Mouse (Mus musculus) heart, postnatal 0 days (tissue): ENCODE data around the gene Cmtr1.

Experiments used
- CTCF ChIP-seq: IDR thresholded peaks from 2 replicates; pipeline ENCODE4 v1.5.1; 2016; ENCODE audit warnings: antibody characterized with exemption, control low read depth, low read depth
- EP300 ChIP-seq: IDR thresholded peaks from 2 replicates; pipeline ENCODE4 v1.6.1; 2016; ENCODE audit warnings: antibody characterized with exemption, low read depth

DNA sequence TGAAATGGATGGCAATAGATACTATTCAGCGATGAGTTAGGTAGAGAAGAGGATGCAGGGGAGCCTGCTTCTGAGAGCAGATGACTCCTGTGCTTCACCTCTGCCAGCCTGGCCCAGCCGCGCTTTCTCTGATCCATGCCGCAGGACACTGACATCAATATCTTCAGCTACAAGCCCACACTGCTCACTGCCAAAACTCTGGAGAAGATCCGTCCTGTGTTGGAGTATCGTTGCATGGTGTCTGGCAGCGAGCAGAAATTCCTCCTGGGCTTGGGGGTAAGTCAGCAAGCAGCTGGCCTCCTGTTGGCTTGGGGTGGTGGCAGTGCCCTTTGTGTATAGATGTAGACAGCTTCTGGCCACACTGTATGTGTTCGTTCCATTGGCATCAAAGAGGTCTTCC lies 36.5 kb downstream of the Cmtr1 start:
- TF ChIP-seq CTCF (no peak), EP300 (no peak)
